Mouse (Mus musculus) c-Kit-positive CD71-negative TER-119-negative erythroid progenitor cells, embryonic 14.5 days (primary cell): ENCODE data around the gene Olfr1263.

Experiments used
- DNase-seq: peaks from one replicate; pipeline ENCODE4 v3.0.0-alpha.2; 2013; ENCODE audit warnings: low read depth

Olfr1263 gene

DNA sequence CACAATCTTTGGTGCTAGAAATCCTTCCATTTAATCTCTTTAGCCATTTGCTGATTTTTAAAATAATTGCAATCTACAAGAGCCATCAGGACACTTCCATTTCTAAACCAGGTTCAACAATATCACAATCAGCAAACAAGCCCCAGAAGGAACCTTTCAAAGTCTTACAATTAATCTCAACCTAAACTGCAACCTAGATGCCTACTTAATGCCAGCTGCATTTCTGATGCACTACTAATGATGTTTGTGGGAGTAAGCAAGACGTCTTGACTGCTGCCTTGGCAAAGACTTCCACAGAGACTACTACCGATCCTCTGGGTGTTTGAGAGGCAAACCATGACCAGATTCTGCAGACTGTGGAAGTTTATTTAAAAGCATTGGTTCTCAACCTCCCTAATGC lies at the start of gene Olfr1263:
Gene Olfr1263 (plus strand): TSS at position 301 of the 400 bp plus-strand sequence.
- DNase-seq: no peak

DNA sequence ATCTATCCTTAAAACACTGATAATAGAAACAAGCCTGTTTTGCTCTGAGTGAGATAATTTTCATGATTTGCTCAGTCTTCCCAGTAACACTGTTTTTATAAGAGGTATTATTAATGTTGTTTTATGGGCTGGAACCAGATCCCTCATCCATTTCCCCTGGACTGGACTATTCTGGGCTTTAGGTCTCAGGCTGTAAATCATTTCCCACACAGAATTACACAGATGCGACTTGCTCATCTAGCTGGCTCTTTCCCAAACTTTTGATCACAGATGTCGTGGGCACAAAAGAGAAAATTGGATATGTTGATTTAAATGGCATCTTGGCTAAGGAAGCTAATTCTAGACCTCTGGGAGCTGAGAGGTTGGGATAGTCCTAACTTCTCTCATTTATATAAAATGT lies 37.7 kb upstream of the Olfr1263 start, which contains the start of gene Olfr1260:
Gene Olfr1260 (plus strand): TSS at position 157 of the 400 bp plus-strand sequence.
- no peak for DNase-seq

DNA sequence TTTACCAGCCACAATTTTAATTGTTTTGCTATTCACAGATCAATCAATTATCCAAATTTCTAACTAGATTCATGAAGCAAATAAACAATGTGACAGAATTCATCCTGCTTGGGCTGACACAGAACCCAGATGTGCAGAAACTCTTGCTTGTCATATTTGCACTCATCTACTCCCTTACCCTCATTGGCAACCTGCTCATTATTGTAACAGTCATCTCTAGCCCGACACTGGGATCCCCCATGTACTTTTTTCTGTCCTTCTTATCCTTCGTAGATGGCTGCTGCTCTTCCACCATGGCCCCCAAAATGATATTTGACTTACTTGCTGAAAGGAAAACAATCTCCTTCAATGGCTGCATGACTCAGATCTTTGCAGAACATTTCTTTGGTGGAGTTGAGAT lies 34.2 kb upstream of the Olfr1263 start:
- DNase-seq: no peak

DNA sequence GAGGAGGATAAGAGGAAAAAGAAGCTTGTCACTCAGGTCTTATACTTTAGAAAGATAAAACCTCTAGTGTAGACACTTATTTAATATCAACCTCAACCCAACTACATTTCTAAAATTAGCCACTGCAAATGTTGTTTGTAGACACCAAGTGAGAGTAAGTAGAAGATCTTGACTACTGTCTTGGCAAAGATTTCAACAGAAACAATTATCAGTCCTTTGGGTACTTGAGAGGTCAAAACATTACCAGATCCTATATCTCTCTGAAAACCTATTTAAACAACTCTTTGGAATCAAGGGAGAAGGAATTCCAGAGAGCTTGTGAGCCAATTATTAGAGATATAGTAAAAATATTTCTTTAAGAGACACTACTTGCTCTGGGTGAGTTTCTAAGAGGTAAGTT lies 21.0 kb upstream of the Olfr1263 start, which contains the start of gene Olfr1261:
Gene Olfr1261 (plus strand): TSS at position 301 of the 400 bp plus-strand sequence.
- DNase-seq: no peak

DNA sequence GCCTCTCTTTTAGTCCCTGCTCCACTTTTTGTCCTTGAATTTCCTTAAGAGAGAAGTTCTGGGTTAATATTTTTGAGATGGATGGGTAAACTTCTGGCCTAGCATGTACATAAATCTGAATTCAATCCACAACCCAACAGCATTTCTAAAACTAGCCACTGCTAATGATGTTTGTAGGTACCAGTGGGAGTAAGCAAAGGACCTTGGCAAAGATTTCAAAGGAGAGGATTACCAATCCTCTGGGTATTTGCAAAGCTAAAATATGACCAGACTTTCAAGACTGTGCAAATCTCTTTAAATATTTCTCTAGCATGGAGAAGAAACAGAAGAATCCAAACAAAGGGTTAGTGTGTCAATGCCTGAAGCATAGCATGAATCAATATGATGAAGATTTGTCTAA lies 12.1 kb upstream of the Olfr1263 start, which contains the start of gene Olfr1262:
Gene Olfr1262 (plus strand): TSS at position 301 of the 400 bp plus-strand sequence.
- DNase-seq: no peak

DNA sequence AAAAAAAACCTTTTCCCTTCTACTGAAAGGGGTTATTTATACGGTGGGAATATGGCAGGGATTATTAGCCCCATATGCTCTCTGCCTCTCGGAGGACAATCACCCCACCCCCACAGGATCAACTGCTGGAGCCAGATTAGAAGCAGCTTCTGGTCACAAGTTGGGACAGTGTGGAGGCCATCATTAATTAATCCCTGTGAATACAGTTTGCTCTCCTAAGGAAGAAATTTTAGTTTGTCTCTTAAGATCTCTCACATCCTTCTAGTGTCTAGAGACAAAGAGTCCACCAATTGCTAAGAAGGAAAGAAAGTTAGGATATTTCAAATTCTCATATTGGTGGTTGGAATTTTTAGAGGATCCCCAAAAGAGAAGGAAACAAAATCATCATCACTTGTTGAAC lies 13.5 kb downstream of the Olfr1263 start, which contains the start of gene Olfr1264:
Gene Olfr1264 (minus strand): TSS at position 101 of the 400 bp plus-strand sequence.
- no peak for DNase-seq

DNA sequence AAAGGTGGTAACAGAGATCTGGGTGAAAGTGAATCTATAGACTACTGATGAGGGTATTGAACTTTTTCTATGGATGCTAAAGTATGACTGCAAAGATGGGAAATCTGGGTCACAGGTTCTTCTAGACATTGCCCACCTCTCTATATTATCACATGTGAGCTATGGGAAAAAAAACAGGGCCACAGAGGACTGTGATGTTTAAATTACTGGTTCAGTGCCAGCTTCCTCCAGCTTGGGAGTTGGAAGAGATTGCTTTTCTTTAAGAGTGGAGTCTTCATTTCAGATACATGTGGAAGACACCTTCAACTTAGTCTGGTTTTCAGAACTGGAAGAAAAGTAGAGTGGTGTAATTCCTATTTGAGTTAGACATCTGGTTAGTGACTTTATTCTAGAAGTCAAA lies 23.1 kb downstream of the Olfr1263 start, which contains the start of gene Olfr1265:
Gene Olfr1265 (plus strand): TSS at position 301 of the 400 bp plus-strand sequence.
- DNase-seq: no peak

DNA sequence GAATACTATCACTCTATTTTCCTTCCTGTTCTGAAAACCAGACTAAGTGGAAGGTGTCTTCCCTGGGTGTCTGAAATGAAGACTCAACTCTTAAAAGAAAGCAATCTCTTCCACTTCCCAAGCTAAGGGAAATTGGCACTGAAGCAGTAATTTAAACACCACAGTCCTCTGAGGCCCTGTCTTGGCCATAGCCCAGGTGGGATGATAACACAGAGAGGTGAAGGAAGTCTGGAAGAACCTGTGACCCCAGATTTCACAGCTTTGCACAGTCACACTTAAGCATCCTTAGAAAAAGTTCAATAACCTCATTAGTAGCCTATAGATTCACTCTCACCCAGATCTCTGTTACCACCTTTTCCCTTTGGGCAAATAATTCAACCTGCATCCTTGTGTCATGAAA lies 51.6 kb downstream of the Olfr1263 start, which contains the start of gene Olfr140:
Gene Olfr140 (minus strand): TSS at position 101 of the 400 bp plus-strand sequence.
- no peak for DNase-seq
